Mouse (Mus musculus) layer of hippocampus, postnatal 25 days (tissue): ENCODE results near the gene Tnfrsf13c. TPM values are rescaled to one million over a fixed set of nuclear protein-coding genes. Genes with fewer than 3 reads are reported as not detected.

ENCODE experiments used
- DNase-seq, 2 experiments: peaks; one replicate each; pipeline ENCODE4 v3.0.0; 2022; ENCODE audit warnings: mixed read lengths in 2 of 2, low spot score in 1 of 2; ENCODE audit errors: extremely low spot score in 1 of 2
- total RNA-seq, 2 experiments: library from RNA; stranded (reverse); gene quantifications; 2 replicates each; pipeline ENCODE4 v1.2.3; 2021

Gene Tnfrsf13c
- total RNA-seq, 2 experiments from 2014 or later: 0.22 TPM; not detected in 1

DNA sequence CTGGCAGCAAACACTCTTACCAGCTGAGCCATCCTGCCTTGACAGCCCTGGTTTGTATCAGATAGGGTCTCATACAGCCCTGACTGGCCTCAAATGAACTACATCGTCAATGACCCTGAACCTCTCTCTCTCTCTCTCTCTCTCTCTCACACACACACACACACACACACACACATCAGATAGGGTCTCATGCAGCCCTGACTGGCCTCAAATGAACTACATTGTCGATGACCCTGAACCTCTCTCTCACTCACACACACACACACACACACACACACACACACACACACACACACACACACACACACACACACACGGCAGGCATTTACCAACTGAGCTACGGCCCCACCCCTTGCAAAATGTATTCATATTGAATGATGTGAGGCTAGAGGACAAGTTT is 6.9 kb upstream of the Tnfrsf13c start:
- DNase-seq: no peak

- no peak for DNase-seq
These were observed 6.0 kb upstream of the Tnfrsf13c start for GRCm38 (mm10) chr15:82230098-82230611.

GRCm38 (mm10) chr15:82229542-82230045 is 5.4 kb upstream of the Tnfrsf13c start:
- DNase-seq: no peak

DNA sequence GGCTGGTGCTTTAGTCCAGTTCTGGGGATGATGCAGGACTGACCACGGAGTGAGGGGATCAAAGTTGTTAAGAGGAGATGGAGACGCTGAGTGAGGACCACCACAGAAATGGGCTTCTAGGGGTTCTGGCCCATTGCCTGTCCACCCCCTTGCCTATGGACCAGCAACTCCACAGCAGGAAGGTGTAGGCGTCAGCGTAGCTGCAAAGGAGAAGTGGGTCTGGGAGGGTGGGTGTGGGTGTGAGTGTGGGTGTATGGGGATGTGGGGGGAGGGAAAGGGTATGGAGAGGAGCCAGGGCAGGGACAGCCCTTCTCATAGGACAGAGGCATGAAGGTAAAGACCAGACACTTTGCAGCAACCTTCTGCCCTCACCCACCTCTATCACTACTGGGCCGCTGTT is 1.6 kb upstream of the Tnfrsf13c start:
- DNase-seq: no peak

DNA sequence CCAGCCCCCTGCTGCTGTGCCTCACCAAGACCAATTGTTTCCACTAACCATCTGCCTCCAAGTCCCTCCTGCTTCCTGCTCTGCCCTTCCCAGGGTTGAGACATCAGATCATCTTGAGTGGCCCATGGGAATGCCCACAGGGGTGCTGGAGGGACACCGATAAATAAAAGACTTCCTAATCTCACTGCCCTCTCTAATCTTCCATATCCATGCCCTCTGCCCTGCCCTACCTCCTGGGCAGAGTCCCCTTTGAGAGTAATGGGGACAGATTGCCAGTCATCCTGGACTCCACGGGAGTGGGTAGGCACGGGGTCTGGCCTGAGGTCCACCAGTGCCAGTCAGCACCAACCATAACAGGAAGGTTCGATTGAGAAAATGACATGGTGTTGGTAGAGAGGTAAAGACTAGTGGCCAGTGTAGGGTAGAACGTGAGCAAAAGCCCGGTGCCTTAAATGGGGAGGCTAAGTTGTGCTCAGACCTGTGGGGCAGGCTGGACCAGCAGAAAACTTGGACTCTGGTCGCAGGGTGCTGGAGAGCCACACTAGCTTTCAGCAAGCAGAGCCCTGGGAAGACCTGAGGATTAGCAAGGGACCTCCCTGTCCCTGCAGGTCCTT is 540 bp upstream of the Tnfrsf13c start:
- no peak for DNase-seq

GRCm38 (mm10) chr15:82223251-82223650 is 918 bp downstream of the Tnfrsf13c start:
- DNase-seq: no peak

DNA sequence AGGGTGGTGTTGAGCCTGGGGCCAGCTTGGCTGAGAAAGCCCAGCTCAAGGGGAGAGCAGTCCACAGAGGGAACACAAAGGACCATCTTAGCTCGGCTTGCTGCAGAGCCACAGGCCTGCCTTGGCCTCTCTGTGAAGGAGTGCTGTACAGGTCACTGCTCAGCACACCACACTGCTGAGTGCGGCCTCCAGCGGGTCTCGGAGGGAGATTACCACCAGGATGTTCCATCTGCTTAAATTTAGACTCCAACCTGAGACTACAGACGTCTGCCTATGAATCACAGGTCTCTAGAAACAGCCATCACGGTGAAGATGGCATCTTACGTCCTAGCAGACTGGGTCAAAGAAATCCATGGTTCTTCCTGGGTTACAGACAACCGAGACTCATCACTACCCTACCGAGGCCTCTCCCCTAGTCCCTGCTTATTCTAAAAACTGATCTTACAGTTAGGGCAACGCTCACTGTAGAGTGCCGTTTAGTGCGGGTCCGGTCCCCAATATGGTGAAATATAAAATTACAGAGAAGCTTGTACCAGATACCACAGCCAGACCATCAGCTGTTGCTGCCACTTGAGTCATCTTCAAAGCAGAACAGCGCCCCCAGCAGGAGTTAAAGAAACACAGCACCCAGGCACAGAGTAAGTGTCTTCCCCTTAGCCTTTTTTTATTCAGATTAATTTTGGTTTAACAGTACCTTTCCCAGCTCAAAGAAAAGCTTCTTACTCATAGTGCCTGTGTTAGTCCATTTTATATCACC is 2.9 kb downstream of the Tnfrsf13c start:
- DNase-seq: no peak

- DNase-seq: no peak
These were observed 4.0 kb downstream of the Tnfrsf13c start for GRCm38 (mm10) chr15:82220003-82220675.

DNA sequence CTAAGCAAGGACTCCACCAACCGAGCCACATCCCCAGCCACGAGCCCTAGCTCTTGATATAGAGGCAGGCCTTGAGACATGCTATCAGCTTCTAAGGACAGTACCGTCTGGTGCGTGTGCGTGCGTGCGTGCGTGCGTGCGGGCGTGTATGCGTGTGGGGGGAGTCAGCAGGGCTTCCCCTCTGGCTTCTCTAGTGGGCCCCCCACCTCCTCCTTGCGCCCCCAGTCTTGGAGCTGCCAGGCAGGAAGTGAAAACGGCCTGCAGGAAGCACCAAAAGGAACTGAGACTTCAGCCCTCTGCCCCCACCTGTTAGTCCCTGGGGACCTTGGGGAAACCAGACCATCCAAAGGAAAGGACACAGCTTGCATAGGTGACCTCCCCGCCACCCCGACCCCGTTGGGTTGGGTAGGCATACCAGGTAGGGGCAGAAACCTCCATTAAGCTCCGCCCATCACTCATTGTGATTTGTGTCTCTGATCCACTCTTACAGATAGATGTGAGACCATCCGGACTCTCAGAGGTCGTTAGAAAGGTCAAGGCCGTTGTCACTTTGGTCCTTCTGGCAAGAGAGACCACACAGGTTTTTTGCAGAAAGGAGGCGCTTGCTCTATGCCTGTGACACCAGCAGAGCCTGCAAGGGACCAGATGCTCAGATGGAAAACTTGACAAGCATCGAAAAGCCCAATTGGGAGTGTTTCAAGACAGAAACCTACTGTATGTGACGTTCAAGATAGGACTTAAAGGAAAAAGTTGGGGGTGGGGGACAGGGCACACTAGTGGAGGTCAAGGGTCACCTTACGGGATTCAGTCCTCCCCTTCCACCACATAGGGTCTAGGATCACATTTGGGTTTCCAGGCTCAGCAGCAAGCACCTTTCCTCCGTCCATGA is 5.1 kb downstream of the Tnfrsf13c start:
- DNase-seq: no peak

- DNase-seq: no peak
These were observed 6.2 kb downstream of the Tnfrsf13c start for GRCm38 (mm10) chr15:82217980-82218379.

DNA sequence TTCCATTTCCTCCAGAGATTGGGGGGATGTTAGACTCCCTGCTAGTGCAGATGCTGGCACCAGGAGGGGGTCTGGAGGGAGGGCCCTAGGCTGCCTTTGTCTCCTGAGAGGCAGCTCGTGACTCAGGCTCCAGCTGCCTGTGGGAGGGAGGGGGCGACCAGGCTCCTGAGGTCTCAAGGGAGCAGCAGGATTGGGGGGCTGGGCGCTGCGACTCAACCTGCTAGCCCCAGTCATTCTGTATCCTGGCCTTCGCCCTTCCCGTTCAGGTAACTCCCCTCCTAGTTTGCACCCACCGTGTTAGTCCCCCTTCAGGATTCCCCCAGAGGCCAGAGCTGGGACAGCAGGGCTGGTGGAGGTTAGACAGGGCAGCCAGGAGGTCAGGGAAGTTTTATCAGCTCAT is 7.1 kb downstream of the Tnfrsf13c start:
- DNase-seq: no peak

DNA sequence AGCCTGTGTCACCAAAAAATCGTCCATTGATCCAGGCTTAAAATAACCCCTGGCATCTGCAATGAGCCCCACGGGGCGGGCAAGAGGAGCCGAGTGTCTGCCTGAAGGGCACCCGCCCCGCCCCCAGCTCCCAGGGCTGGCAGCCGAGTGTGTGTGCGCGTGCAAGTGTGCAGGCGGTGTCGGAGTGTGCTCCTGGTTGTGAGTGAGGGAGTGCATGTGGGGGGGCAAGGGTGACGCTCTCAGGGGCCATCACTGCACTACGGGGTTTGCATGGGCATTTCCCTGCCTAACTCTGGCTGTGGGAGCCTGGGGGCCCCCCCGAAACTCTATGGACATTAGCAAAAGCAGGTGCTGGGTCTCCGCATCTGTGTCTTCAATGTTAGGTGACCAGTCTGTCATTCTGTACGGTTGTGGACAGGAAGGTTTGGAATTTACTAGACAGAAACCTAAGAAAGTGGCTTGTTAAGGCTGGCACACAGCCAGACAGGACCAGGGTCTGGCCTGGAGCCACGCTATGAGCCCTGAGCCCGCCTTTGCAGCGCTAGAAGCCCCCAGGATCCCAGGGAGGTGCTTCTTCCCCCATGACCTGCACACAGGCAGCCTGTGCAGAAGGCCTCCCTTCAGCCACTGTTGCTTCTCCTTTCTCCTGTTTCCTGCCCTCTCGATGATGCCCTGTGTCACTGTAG is 7.9 kb downstream of the Tnfrsf13c start:
- no peak for DNase-seq

GRCm38 (mm10) chr15:82215332-82216046 is 8.7 kb downstream of the Tnfrsf13c start:
- DNase-seq: no peak

DNA sequence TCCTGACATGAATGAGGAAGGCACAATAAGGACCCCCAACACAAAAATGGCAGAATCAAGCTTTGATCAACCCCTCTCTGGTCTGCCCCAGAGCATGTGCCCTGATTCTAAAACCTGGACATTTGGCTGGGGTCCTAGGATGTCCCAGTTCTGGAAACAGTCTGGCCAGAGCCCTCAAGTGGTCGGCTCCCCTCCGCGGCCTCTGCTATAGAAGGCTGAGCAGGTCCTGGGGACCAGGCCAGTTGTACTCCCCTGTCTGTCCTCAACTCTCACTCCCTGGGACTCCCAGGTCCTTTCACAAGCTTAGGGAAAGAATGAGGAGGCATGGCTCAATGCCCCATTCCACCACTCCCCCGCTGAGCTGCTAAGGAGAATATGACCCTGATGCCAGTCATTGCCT is 10.9 kb downstream of the Tnfrsf13c start:
- no peak for DNase-seq

DNA sequence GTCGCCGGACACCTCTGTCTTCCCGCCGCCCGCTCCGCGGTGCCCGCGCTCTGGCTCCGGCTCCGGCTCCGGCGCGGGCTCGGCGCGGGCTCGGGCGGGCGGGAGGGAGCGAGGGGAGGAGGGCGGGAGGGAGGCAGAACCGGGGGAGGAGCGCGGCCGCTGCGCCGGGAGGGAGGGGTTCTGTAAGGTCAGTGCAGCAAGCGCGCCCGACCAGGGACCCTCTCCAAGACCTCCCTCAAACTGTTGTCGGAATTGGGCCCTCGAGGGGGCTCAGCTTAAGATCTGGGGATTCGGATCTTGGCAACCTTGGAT is 11.5 kb downstream of the Tnfrsf13c start, which contains the start of gene Shisa8:
Shisa8 (minus strand) TSS at position 64 of the 312 bp plus-strand sequence.
- no peak for DNase-seq

DNA sequence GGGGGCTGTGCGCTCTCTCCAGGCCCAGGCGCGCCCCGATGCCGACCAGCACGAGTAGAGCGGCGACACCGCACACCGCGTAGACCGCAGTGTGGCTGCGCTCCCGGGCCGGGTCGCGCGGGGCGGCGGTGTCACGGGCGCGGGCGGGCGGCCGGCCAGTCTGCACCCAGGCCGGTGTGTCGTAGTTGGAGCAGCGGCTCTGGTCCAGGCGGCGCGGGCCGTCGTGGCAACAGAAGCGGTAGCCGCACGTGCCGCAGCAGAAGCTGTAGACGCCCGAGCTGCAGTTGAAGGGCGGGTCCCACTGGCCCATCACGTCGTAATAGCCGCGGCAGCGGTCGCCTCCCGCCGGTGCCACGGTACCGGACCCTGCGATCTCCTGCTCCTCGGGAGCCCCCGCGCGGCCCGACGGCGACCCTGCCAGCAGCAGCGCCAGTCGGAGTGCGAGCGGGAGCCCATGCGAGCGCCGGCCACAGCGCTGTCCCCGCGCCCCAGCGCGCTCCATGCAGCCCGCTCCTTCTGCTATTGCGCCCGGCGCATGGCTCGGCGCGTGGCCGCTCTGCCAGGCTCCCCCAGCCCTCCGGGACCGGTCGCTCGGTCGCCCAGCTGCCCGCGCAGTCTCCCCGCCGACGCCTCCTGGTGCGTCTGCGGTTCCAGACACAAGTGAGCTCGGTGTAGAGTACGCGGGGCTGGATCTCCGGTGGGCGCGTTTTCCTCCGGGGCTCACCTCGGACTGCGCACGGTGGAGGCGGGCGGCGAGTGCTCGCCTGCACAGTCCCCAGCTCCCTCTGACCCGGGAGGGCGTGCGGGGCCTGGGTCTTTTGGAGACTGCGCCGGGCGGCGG is 12.0 kb downstream of the Tnfrsf13c start:
- DNase-seq: no peak

- DNase-seq: no peak
These were observed 12.9 kb downstream of the Tnfrsf13c start for GRCm38 (mm10) chr15:82211281-82211680.

GRCm38 (mm10) chr15:82210801-82211200 is 13.4 kb downstream of the Tnfrsf13c start:
- no peak for DNase-seq
